Mouse (Mus musculus) limb, embryonic 14.5 days (tissue): ENCODE measurements around the gene Ttc39b. TPM values are rescaled to one million over a fixed set of nuclear protein-coding genes. Genes with fewer than 3 reads are reported as not detected.

Source experiments
- ATAC-seq: fragments of 200-750 bp; cut with Nextera tagmentation; 2 replicates; pipeline ENCODE4 v1.8.0; 2017; ENCODE audit warnings: low read depth, moderate number of reproducible peaks, moderate TSS enrichment; ENCODE audit not compliant: low FRiP score
- DNase-seq: peaks from one replicate; pipeline ENCODE4 v3.0.0-alpha.2; 2015; ENCODE audit warnings: low spot score
- H3K27ac ChIP-seq: fragments of 300-500 bp; sonication (generic); replicated peaks from 2 replicates; pipeline ENCODE4 v1.5.1; 2014; ENCODE audit warnings: low read depth, mild to moderate bottlenecking, low read length, moderate library complexity, mixed read lengths
- H3K27me3 ChIP-seq: fragments of 300-500 bp; sonication (generic); 2 replicates; pipeline ENCODE4 v1.6.1; 2014; ENCODE audit warnings: low read length, mixed read lengths; ENCODE audit not compliant: control insufficient read depth, insufficient read depth
- H3K36me3 ChIP-seq: fragments of 300-500 bp; sonication (generic); 2 replicates; pipeline ENCODE4 v1.6.1; 2014; ENCODE audit warnings: mild to moderate bottlenecking, low read length, moderate library complexity, mixed read lengths; ENCODE audit not compliant: control insufficient read depth, insufficient read depth
- H3K4me1 ChIP-seq: fragments of 300-500 bp; sonication (generic); 2 replicates; pipeline ENCODE4 v1.6.1; 2014; ENCODE audit warnings: antibody characterized with exemption, low read length, mixed read lengths; ENCODE audit not compliant: control insufficient read depth, insufficient read depth
- H3K4me2 ChIP-seq: fragments of 300-500 bp; sonication (generic); replicated peaks from 2 replicates; pipeline ENCODE4 v1.6.1; 2014; ENCODE audit warnings: low read depth, mild to moderate bottlenecking, low read length, moderate library complexity; ENCODE audit not compliant: severe bottlenecking
- H3K4me3 ChIP-seq: fragments of 300-500 bp; sonication (generic); replicated peaks from 2 replicates; pipeline ENCODE4 v1.5.1; 2014; ENCODE audit warnings: low read length
- H3K9ac ChIP-seq: fragments of 300-500 bp; sonication (generic); 2 replicates; pipeline ENCODE4 v1.6.1; 2014; ENCODE audit warnings: mild to moderate bottlenecking, low read depth, low read length, moderate library complexity; ENCODE audit not compliant: severe bottlenecking
- H3K9me3 ChIP-seq: fragments of 300-500 bp; sonication (generic); 2 replicates; pipeline ENCODE4 v1.6.1; 2016; ENCODE audit warnings: low read length; ENCODE audit not compliant: control insufficient read depth
- POLR2A ChIP-seq: fragments of 200-500 bp; IDR thresholded peaks from 2 replicates; pipeline ENCODE4 v1.8.0; 2012; ENCODE audit warnings: inconsistent platforms, mild to moderate bottlenecking, moderate library complexity, borderline replicate concordance; ENCODE audit not compliant: insufficient read depth, insufficient read length; ENCODE audit errors: extremely low read depth
- WGBS: fragments of 180-500 bp; shearing (Covaris S2); extraction: QIAGEN DNeasy Blood & Tissue Kit; methylation state at CpG from one replicate; pipeline ENCODE4 v1.1.7; 2014; 5-methylcytosine and 5-hydroxymethylcytosine counted together
- polyA plus RNA-seq, 2 experiments: library from polyadenylated mRNA; depleted of rRNA in 1 of 2; stranded (reverse) in 1 of 2; unstranded in 1 of 2; fragments of >200 nt; fragmentation: Nextera tagmentation in 1 of 2; extraction: Ambion mirVana in 1 of 2; gene quantifications; 2 replicates each; pipeline versions ENCODE4 v1.2.1 to v1.2.3; 2012 to 2014

Gene Ttc39b
- 2.6 and 3.0 TPM in 2 replicates for polyA plus RNA-seq (2012; rRNA removed)
- 3.1 and 4.9 TPM in 2 replicates for polyA plus RNA-seq (2014; fragmentation: Nextera tagmentation; extraction: Ambion mirVana)

GRCm38 (mm10) chr4:83323910-83324684, at the start of gene Ttc39b:
Gene Ttc39b, minus strand, starts transcription at chr4:83324255.
- TF ChIP-seq POLR2A, result no peak

DNA sequence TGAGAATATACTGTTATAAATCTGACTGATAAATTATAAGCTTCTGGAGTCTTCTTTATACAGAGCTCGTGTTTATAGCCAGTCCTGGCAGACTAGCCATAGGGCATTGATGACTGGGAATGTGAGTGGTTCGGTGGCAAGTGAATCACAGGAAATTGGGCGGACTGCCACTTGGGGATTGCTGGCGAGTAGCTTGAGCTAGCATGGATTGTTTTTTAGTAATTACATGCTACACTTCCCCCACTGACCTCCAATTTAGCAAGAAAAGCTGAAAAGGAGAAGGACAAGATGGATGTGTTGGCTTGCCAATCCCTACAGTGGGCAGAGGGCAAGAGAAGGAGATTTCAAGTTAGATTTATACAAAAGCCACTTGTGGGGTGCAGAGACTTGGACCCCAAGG, 49.3 kb upstream of the Ttc39b start:
- DNase-seq (no peak), ATAC-seq (no peak)
- Histone ChIP-seq H3K9ac (no peak overlapping the region), H3K27ac (no peak overlapping the region), H3K36me3 (no peaks in the 10 kb centered on the region), H3K4me1 (no peaks in the 10 kb centered on the region), H3K4me2 (no peak overlapping the region), H3K4me3 (no peak overlapping the region), H3K27me3 (no peaks in the 10 kb centered on the region), H3K9me3 (no peaks in the 10 kb centered on the region)
- TF ChIP-seq POLR2A, result no peak
- WGBS, result 58% methylated on average over 4 of the region's 4 CpGs

More at GRCm38 (mm10) chr4:83323910-83324684, at the start of gene Ttc39b:
- no peaks in the 10 kb centered on the region for H3K36me3 ChIP-seq
- DNase-seq (peak; percentile 90), ATAC-seq (peak; percentile 94)
- peak within 1 kb of the TSS; percentile 96 for H3K4me2 ChIP-seq
- peak within 1 kb of the TSS; percentile 67 for H3K9ac ChIP-seq
- WGBS, result 3% methylated on average over 50 of the region's 59 CpGs
- no peaks in the 10 kb centered on the region for H3K27me3 ChIP-seq
- peak within 1 kb of the TSS; percentile 80 for H3K4me3 ChIP-seq
- H3K9me3 ChIP-seq, result no peaks in the 10 kb centered on the region
- H3K4me1 ChIP-seq, result no peaks in the 10 kb centered on the region; the same call in 1 of the 2 replicates
- H3K27ac ChIP-seq, result 0 out of 2 replicates have a peak within 1 kb of the TSS, but pooled peaks have one; percentile 26

DNA sequence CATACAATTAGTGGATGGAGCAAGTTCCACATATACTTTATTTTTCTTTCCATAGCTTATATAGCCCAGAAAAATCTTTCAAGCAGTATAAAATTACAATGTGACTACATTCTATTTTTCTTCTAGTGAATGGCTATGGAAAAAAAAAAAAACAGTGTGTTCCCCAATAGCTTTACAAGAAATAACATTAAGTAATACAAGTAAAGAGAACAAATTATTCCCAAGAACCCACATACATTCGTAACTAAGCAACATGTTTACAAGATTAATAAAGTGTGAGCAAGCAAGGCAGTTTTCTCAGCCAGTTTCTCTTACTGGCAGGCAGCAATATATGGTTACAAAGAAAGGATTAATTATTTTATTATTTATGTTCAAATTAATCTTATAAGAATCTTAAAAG, 33.7 kb upstream of the Ttc39b start:
- Histone ChIP-seq H3K36me3 (no peaks in the 10 kb centered on the region), H3K9me3 (peaks cover 5% of the 10 kb centered on the region; the same call in 1 of the 2 replicates), H3K27me3 (no peaks in the 10 kb centered on the region), H3K4me1 (no peaks in the 10 kb centered on the region), H3K4me2 (no peak overlapping the region), H3K4me3 (no peak overlapping the region), H3K9ac (no peak overlapping the region), H3K27ac (no peak overlapping the region)
- TF ChIP-seq POLR2A, result no peak
- DNase-seq (no peak), ATAC-seq (no peak)
- 65% methylated on average over 1 of the region's 1 CpGs for WGBS

DNA sequence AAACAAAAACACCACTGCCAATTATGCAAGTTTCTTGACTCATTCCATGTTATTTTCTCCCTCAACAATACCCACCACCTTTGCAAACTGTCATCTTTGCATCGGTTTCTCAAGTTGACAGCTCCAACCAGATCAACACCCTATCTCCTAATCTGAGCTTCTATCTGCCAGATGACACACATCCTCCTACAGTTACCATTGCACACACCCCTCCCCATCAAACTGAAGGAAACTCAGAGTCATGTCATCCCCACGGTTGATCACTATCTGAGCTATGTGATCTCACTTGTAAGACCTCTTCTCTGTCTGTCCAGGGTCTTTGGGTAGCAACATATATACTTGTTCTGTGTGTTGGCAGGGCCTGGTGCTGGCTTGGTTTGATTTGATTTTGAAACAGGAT, 30.7 kb upstream of the Ttc39b start:
- ATAC-seq, result no peak
- no peak overlapping the region for H3K27ac ChIP-seq
- no peak for DNase-seq
- H3K9me3 ChIP-seq, result peaks cover 5% of the 10 kb centered on the region; the same call in 1 of the 2 replicates
- no peaks in the 10 kb centered on the region for H3K27me3 ChIP-seq
- TF ChIP-seq POLR2A, result no peak
- no peak overlapping the region for H3K4me2 ChIP-seq
- no peak overlapping the region for H3K9ac ChIP-seq
- H3K4me1 ChIP-seq, result peaks cover 15% of the 10 kb centered on the region
- H3K36me3 ChIP-seq, result no peaks in the 10 kb centered on the region
- 83% methylated on average over 2 of the region's 2 CpGs for WGBS
- H3K4me3 ChIP-seq, result no peak overlapping the region

DNA sequence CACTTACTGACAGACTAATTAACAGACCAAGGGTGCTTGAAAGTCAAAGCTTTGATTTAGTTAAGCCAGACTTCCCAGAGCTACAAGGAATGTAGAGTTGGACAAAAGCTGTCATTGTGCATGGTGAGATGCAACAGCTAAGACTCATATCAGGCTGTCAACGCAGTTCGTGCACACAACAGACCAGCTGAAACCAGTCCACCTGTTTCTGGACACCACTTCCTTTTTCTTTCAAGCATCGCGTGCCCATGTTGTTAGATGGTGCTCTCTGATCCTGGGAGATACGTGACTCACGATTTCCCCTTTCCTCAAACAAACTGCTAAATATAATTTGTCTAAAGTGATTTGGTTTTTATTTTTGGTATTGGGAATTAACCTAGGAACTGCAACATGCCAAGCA, 29.9 kb upstream of the Ttc39b start:
- peaks cover 15% of the 10 kb centered on the region for H3K4me1 ChIP-seq
- H3K36me3 ChIP-seq, result no peaks in the 10 kb centered on the region
- no peak overlapping the region for H3K4me3 ChIP-seq
- DNase-seq, result no peak
- H3K9ac ChIP-seq, result no peak overlapping the region
- H3K27ac ChIP-seq, result no peak overlapping the region
- H3K9me3 ChIP-seq, result peaks cover 5% of the 10 kb centered on the region; the same call in 1 of the 2 replicates
- TF ChIP-seq POLR2A, result no peak
- 80% methylated on average over 6 of the region's 6 CpGs for WGBS
- ATAC-seq, result no peak
- H3K4me2 ChIP-seq, result no peak overlapping the region
- no peaks in the 10 kb centered on the region for H3K27me3 ChIP-seq
